Mouse (Mus musculus) adrenal gland, postnatal 0 days (tissue): ENCODE data around the gene Ly6g6f. TPM values are rescaled to one million over a fixed set of nuclear protein-coding genes. Genes with fewer than 3 reads are reported as not detected.

ENCODE experiments used
- polyA plus RNA-seq: library from polyadenylated mRNA; unstranded; fragments of >200 nt; fragmentation: Nextera tagmentation; extraction: Ambion mirVana; gene quantifications from 2 replicates; pipeline ENCODE4 v1.2.1, GENCODE M21; 2015

Ly6g6f gene
- polyA plus RNA-seq, result 0.22 and 0.73 TPM in 2 replicates

DNA sequence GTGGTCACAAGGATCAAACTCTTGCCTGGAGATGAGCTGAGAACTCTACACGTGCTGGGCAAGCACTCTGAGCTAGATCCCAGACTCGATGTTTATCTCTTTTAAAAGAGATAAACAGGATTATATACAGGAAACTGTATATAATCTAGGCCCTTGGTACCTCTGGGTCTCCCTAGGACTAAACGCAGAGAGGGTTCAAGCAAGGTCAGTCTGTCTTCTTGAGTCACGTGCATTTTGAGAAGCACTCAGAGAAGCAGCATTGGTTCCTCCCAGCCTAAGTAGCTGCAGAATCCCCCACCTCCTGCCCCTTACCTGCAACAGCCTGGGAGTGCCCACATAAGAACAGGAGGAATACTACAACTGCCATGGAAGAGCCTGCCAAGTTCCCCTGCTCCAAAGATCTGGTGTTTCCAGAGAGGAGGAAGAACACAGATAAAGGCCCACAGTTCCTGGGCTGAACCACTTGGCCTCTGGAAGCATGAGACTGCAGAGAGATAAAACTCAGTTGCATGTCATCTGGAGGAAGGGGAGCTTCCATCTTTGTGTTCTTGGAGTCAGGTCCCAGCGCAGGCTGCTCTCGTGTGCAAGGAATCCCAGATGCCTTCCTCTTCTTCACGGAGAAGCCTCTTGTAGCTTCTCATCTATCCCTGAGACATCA is at the start of gene Ly6g6f:
Gene Ly6g6f, minus strand, starts transcription at position 403 of the 658 bp plus-strand sequence.

DNA sequence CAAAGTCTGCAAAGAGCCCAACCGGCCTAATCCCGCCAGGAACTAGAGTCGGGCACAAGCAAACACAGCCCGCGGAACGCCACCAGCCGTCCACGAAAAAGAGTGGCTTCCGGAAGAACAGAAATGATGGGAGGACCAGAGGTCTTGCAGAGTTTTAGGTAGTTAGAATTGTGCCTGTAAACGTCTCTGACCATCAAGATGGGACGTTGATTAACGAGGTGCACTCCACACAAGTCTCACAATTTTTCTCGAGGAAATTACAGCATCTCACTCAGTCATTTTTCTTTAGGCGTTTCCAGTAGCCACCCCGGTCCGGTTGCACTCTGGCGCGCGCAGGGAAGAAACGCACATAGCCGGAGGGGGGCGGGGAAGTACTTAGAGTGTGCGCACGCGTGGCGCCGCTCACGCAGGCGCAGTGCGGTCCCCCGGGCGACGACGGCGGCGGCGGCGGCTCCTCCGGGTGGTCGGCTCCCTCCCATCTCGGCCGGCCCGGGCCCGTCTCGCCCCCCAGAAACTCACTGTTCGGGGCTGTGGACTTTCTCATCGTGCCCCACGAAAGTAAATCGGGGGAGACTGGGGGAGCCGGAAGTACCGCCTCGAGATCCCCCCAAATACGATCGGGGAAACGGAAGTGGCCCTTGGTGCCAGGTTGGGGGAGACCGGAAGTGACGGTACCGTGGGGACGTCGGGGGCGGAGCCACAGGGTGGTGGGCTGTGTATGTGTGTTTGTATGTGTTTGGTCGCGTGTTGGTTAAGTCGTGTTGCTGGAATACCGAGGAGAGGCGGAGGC is 49.6 kb upstream of the Ly6g6f start, which contains the start of gene Bag6:
Gene Bag6, plus strand, starts transcription at position 378 of the 790 bp plus-strand sequence.

DNA sequence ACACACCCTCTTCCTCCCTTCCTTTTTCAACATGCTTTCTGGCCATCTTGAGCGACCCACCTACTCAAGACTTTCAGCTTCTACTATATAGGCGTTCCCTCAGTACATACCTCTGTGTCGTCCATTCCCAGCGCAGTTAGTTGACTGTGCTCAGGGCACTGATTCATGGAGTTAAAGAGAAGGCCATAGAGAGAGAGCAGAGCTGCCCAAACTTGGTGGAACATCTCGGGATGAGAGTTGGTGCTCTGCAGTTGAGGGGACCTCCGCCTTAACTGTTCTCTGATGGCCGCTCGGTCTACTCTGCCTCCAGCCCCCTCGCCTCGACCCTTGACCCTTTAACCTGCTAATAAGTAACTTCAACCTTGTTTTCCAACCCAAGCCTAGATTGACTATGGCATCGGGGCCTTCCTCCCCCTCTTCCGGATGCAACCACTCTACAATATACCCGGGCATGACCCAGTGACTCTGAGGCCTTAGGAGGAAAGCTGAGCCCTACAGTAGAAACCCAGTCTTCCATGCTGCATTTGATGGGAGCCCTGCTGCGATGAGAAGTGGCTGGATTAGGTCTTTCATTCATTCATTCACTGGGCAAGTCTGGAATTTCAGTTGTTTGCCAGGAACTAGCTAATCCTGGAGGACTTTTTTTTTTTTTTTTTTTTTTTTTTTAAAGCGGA is 46.2 kb upstream of the Ly6g6f start, which contains the start of gene Apom:
Gene Apom, minus strand, starts transcription at position 551 of the 674 bp plus-strand sequence.

DNA sequence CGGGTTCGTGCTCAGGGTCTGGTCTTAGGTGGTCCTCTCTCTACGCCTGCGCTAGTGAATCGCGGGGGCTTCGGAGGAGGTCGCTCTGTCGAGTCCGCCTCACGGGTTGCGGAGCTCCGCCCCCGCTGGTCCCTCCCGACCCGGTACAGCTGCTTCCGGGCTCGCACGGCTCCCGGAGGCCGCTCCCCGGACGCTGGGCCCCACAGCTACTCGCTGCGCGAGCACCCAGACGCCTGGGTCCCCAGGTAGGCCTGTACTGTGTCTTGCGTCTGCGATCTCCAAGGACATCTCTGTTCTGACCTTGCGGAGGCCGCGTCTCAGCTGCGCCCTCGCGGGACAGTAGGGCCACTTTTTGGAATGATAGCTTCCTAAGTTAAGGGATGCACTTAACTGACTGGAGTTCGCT is 40.8 kb upstream of the Ly6g6f start, which contains the start of gene D17H6S53E:
Gene D17H6S53E, plus strand, starts transcription at position 168 of the 406 bp plus-strand sequence.

DNA sequence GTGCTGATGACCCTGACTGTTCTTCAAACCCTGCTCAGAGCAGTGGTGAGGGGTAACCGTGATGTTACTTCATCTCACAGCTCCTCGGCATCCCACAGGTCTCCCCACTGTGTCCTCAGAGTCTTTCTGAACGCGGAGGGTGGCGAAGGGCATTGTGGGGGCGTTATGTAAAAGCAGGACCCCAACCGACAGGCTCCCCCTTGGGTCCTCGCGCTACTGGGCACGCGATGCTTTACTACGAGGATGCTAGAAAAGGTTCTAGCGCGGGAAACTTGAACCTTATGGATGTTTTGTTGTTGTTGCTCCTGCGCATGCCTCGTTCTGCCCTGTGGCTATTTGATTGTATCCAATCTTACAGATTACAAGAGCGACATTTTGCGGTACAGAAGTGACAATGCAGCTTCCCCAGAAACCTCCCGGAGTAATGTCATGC is 36.5 kb upstream of the Ly6g6f start, which contains the start of gene Csnk2b:
Gene Csnk2b, minus strand, starts transcription at position 183 of the 433 bp plus-strand sequence.

DNA sequence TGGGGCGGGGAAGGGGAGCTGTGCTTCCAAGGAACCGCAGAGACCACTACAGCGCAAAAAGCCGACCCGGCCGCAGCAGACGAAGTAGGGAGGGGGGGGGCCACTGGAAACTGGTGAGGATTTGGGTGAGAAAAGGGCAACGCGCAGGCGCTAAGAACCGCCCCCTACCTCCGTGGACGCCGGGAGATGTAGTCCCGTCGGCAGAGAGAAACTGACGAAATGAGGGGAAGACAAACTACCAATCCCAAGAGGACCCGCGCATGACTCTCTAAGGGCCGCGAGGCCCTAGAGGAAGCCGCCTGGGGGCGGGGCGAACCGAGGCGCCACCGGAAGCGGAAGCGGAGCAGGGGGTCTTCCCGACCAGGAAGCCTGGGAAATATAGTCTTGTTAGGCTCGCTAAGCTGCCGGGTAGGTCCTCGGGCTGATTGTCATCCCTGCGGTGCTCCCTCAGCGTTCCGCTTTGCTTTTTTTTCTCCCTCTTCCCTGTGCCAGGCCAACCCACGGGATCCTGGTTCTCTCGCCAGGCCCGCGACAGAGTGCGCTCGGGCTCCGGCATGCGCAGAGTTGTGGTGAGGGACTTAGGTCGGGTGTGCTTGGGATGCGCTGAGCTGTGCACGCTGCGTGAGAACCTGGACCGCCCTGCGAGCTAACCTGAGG is 35.9 kb upstream of the Ly6g6f start, which contains the start of gene Gpank1:
Gene Gpank1, plus strand, starts transcription at position 313 of the 657 bp plus-strand sequence.

DNA sequence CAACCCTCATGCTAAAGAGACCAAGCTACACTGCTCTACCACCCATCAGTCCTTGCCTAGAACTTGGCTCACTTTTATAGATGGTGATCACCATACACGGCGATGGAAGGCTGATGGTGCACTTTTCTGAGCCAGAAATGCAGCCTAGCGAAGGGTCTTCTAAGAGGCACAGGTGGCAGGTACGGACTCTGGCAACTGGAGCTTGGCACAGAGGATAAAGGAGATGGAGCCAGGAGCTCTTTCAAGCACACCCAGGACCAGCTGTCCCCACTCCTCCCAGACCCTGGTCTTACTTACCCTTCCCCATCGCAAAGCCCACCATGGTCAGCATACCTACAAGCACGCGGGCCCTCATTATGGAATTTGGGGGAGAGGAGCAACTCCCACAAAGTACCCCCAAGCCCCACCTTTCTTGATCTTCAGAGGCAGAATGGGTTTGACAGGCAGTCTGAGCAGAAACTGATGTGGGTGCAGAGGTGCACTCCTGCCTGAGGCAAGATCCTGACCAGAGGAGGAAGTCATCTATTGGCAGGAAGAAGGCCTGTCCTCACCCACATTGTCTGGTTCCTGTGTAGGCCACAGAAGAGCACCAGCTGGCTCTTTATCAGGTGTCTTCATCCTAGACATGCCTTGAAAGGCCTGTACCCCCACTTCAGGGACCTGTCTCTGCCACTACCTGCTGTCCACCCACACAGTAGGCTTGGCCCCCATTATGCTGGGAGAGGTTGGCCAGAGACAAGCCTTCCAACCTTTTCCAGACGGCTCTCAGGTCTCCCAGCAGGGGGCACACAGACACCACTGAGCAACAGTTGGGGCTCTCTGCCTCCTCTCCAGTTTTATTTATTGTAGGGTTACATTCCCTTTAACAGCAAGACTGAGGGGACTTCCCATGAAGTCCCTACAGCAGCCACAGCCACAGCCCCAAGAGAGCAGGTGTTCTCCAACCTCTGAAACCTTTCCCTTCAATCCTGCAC is 29.9 kb upstream of the Ly6g6f start, which contains the start of gene Ly6g5b:
Gene Ly6g5b, minus strand, starts transcription at position 383 of the 974 bp plus-strand sequence.

DNA sequence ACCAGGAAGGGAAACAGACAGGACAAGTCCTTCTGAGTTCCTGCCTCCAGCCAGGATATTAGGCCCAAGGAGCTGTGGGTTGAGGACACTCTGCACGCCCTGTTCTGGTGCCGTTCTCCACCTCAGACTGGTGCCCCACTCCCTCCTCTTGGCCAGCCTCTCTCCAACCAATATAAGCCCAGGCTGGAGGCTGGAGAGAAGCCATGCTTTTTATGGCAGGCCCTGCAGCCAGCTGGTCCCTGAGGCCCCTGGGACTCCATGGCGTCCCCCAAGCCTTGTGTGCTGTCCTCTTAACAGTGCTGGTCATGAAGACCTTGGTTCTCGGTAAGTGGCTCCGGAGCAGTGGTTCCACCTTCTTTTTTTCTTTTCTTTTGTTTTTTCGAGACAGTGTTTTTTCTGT is 22.7 kb upstream of the Ly6g6f start, which contains the start of gene Ly6g5c:
Gene Ly6g5c, plus strand, starts transcription at position 183 of the 400 bp plus-strand sequence.

DNA sequence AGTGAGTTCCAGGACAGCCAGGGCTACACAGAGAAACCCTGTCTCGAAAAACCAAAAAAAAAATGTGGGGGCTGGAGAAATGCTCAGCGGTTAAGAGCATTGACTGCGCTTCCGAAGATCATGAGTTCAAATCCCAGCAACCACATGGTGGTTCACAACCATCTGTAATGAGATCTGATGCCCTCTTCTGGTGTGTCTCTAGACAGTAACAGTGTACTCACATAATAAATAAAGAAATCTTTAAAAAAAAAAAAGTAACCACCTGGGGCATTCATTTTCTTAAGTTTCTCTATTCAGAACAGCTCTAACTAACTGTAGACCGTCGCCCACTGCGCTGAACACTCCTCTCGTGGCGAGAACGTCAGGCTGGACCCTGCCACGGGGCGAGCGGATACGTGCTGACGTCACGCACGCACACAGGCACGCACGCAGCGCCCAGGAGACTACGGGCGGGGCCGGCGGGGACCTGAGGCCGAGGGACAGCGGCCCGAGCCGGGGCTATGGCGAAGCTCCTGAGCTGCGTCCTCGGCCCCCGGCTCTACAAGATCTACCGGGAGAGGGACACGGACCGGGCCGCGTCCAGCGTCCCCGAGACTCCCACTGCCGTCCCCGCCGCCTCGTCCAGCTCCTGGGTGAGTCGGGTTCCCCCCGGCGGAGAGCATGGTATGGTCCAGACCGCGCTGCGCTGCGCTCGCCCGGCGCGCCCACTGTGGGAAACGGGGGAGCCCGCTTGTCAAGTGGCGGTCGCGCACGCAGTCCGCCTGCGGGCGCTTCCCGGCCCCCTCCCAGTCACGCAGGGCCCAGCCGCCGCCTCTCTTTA is 3.6 kb upstream of the Ly6g6f start, which contains the start of gene Abhd16a:
Gene Abhd16a, plus strand, starts transcription at position 439 of the 820 bp plus-strand sequence.

DNA sequence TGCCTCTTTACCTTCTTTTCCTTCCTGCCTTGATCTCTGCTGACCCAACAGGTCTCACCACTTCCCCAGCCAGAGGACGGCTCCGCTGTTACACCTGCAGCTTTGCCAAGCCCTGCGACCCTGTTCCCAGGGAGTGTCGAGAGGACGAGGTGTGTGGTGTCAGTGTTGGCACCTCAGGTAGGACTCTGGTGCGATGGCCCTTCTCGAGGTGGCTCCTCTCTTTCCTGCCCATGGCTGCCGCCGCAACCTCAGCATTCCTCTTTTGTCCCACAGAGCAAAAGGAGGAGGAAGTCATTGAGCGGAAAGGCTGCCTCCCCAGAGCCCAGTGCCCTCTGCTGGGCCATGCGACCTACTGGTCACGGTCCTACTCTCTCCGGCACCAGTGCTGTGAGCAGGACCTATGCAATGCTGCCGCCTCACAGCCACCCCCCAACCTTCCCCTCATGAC is 7.6 kb downstream of the Ly6g6f start, which contains the start of gene Ly6g6d:
Gene Ly6g6d, minus strand, starts transcription at position 280 of the 448 bp plus-strand sequence.

DNA sequence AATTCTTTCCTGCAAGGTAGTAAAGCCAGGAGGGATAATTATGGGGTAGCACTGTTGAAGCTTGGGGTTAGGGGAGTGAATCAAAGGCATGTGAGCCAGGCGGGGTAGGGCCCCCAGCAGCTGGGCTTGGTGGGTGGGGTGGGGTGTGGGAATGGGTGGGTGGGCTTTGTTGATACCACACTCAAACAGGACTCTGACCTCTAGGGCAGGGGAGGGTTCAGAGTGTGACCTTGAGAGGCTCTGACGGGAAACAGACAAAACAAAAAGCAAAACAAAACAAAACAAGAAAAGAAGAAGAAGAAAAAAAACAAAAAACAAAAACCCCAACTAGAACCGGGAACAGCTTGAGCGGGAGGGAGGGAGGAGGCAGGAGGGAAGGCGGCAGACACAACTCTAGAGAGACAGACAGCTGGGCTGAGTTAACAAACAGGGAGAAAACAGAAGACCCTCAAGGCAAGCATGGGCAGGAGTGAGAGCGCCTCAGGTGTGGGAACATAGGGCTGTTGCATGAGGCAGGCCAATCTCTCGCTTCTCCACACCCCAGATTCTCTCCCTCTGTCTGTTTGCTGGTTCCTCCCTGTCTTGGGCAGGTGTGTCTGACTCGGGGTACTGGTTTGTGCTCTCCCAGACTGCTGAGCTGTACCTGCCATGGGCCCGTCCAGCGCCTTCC is 8.8 kb downstream of the Ly6g6f start, which contains the start of gene Ly6g6e:
Gene Ly6g6e, plus strand, starts transcription at position 396 of the 670 bp plus-strand sequence.

DNA sequence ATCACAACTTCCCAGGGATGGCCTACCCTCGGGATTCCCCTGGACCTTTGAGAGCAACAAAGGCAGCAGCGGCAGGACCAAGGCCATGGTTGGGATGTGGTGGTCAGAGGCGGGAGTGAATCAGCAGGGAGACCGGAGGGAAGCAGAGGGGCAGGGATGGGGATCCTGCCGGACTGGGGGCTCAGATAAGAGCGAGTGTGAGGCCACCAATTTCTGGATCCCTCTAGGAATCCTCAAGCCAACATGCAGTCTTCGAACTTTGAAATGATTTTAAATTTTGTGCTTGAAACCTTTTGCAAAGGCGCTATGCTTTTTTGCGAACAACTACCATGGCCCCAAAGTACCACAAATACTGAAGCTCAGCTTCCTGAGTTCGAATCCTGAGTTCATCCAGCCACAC is 19.3 kb downstream of the Ly6g6f start, which contains the start of gene Mpig6b:
Gene Mpig6b, minus strand, starts transcription at position 101 of the 400 bp plus-strand sequence.

DNA sequence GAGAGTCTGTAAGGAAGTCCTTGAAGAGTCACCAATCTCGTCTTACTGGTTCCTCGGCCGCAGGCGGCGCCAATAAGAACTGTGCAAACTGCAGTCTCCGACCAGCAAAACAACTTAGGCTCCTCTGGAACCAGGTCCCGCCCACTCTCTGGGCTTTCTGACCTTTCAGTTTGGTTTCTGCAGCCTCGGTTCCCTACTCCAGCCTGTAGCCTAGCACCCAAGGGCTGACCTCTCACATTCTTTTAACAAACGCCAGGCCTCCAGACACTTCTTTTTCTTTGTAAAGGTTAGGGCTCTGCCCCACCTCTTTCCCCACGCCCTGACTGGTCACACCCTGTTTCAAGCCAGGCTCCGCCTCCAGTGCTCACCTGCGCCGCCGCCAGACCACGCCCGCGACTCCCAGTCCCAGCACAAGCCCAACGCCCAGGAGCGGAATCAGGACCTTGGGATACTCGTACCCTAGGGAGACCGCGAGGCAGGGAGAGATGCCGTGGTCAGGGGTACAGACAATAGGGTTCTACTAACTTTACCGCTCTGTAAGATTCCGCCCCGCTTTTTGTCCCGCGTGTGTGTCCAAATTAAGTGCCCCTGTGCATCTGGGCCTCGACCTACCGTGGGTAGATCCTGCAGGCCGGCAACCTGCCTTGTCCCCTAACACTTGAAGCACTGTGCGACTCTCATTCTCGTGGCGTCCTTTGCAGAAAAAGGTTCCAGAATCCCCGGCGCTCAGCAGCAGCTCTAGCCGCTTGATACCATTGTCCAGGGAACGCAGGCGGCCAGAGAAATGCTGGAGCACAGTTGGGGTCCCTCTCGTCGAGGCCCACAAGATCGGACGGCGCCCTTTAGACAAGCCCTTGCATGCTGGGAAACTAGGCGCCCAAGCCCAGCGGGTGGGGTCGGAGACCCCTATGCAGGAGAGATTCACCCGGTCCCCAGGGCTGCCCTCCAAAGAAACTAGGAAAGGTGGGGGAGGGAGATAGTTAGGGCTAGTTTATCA is 20.2 kb downstream of the Ly6g6f start, which contains the start of gene Ly6g6c:
Gene Ly6g6c, plus strand, starts transcription at position 438 of the 997 bp plus-strand sequence.

DNA sequence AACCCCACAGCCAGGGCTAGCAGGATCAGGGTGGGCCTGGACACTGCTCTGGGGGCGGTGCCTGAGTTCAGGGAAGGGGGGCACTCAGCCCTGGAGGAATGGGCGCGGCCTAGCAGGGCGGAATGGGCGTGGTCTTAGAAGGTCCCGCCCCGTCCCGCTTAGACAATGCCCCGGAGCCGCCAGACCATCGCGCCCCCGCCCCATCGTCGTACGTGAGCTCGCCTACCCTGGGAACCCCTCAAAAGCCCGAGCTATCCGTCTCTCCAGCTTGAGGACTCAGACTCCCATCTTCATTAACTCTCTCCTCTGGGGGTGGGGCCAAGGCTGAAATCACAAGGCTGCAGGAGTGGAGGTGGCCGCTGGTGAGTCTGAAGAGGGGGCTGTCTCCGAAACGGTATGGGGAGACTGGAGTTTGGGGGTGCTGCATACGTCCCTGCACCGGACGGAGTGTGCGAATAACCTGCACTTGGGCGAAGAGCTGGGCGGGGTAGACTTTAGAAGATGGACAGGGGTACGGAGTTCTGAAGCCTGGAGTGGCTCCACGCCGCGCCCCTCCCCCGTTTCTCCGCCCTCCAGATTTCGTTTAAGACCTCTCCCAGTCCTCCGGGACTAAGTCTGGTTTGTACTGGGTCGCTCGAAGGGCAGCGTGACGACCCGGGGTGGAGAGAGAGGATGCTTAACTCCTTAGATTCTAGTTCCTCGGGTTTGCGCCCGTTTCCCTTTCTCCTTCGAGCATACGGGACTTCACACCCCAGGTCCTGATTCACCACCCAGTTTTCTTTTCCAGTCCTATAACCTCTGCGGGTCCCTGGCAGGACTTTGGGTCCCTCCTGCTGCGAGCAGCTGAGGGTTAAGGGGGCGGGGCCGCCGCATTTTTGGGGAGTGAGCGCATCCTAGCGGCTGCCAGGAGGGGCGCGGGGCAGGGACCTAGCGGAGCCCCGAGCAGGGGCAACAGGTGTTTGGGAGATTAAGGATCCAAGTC is 26.2 kb downstream of the Ly6g6f start, which contains the start of gene Ddah2:
Gene Ddah2, plus strand, starts transcription at position 125 of the 982 bp plus-strand sequence.

DNA sequence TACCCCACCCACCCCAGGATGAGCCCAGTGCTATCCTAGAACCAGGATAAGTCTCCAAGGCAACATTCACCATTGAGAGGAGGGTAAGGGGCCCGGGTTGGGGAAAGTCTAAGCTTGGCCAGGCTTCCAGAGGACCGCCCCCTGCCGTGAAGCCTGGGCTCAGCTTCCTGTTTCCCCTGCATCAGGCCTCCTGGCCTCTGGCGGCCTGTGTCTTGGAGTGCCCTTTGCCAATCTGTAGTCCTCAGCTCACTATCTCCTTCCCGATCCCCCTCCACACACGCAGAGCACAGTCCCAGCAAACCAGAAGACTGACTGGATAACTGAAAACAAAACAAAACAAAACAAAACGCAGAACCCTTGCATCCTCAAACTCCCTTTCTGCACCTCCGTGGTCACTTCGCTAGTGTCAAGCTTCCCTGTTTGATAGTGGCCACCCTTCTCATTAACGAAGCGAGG is 35.8 kb downstream of the Ly6g6f start, which contains the start of gene Clic1:
Gene Clic1, plus strand, starts transcription at position 406 of the 456 bp plus-strand sequence.

